Mouse (Mus musculus) E14TG2a.4 (cell line): ENCODE measurements around the gene Phf24.

Experiments
- CTCF ChIP-seq: conservative IDR thresholded peaks from 2 replicates; pipeline ENCODE4 v1.5.1; 2014; ENCODE audit warnings: low read length
- NANOG ChIP-seq: IDR thresholded peaks from 2 replicates; pipeline ENCODE4 v1.6.1; 2014; ENCODE audit warnings: borderline replicate concordance, low read length, mixed read lengths

- no peak for TF ChIP-seq CTCF
- TF ChIP-seq NANOG = no peak
Observed at GRCm38 (mm10) chr4:42921536-42921935, 5.1 kb downstream of the Phf24 start.
